Mouse (Mus musculus) myocyte (in vitro differentiated cells): ENCODE data around the gene Cytl1.

Source experiments
- E2F4 ChIP-seq: IDR thresholded peaks from one replicate; pipeline ENCODE4 v1.6.1; 2011; ENCODE audit warnings: mild to moderate bottlenecking, control low read depth, moderate library complexity; ENCODE audit not compliant: insufficient read depth
- MAX ChIP-seq: IDR thresholded peaks from one replicate; pipeline ENCODE4 v1.6.1; 2011; ENCODE audit warnings: low read depth, mild to moderate bottlenecking, control low read depth
- POLR2A ChIP-seq: IDR thresholded peaks from one replicate; pipeline ENCODE4 v1.6.1; 2011; ENCODE audit warnings: low read depth, mild to moderate bottlenecking, control low read depth, moderate library complexity; ENCODE audit not compliant: insufficient read length
- POLR2AphosphoS2 ChIP-seq: IDR thresholded peaks from one replicate; pipeline ENCODE4 v1.6.1; 2011; ENCODE audit warnings: low read depth, control low read depth; ENCODE audit not compliant: insufficient read length
- SRF ChIP-seq: IDR thresholded peaks from one replicate; pipeline ENCODE4 v1.6.1; 2011; ENCODE audit warnings: low read depth; ENCODE audit not compliant: control insufficient read depth, insufficient read length

DNA sequence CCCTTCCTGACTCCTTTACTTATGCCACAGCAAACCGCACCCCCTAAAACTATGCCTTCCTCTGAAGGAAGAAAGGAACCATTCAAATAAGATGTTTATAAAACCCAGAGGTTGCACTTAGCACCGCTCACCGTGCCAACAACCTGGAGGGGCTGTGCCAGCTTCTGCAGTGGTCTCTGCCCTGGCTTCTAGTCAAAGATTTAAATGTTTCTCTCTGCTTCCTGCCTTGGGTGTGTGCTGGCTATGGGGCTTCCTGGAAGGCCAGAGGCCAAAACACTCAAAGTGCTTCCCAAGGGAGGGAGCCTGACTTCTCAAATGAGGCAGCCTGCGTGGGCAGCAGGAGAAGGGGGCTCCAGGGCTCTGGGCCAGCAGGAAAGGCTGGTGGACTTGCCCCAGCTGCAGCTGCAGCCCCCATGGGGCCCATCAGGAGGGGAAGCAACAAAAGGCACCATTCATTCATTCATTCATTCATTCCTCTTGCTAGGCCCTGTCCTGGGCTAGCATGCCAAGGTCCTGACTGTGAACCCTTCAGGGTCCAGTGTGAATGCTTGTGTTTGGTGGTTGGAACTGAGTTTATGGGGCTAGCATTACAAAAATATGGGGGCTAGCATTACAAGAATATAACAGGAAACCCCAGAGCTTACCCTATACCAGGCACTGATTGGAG, 10.0 kb upstream of the Cytl1 start:
- TF ChIP-seq POLR2A (no peak), SRF (no peak), E2F4 (no peak), POLR2AphosphoS2 (no peak), MAX (no peak)
